Mouse (Mus musculus) ES-E14 (cell line): ENCODE results near the gene Gabrp.

Source experiments
- HCFC1 ChIP-seq: IDR thresholded peaks from 2 replicates; pipeline ENCODE4 v1.6.1; 2012; ENCODE audit warnings: low read length, inconsistent platforms, borderline replicate concordance; ENCODE audit not compliant: insufficient read depth
- ZC3H11A ChIP-seq: IDR thresholded peaks from 2 replicates; pipeline ENCODE4 v1.6.1; 2012; ENCODE audit warnings: low read depth, mild to moderate bottlenecking, inconsistent platforms, low read length, borderline replicate concordance
- ZNF384 ChIP-seq: IDR thresholded peaks from 2 replicates; pipeline ENCODE4 v1.6.1; 2012; ENCODE audit warnings: low read depth, low read length, inconsistent platforms

- TF ChIP-seq ZNF384 (no peak), ZC3H11A (no peak), HCFC1 (no peak)
Observed at GRCm38 (mm10) chr11:33509401-33509800, 69.4 kb downstream of the Gabrp start.
